Mouse (Mus musculus): Measurements from ENCODE around the gene Nasp. TPM values are rescaled to one million over a fixed set of nuclear protein-coding genes. Genes with fewer than 3 reads are reported as not detected.

Gene Nasp
- polyA plus RNA-seq, 1 experiment: 21.8 TPM

- TF ChIP-seq POLR2A (IDR thresholded peaks at IDR 0.05; ENCODE audit: borderline replicate concordance, insufficient read depth, low read length) (peak; percentile 73; the same call in 1 of the 2 replicates), CTCF (IDR thresholded peaks at IDR 0.05; ENCODE audit: borderline replicate concordance, insufficient read depth, low read depth, low read length) (no peak)
- peak within 1 kb of the TSS; percentile 99 for H3K4me3 ChIP-seq (replicated peaks; ENCODE audit: insufficient read depth, low read depth, low read length)
- under 1% methylated on average over 39 of the region's 39 CpGs for WGBS
- no peaks in the 10 kb centered on the region for H3K27me3 ChIP-seq (ENCODE audit: control insufficient read depth, insufficient read depth, low read length)
- peak; percentile 91 to 92 for DNase-seq
- peaks cover 4% of the 10 kb centered on the region; the same call in 1 of the 2 replicates for H3K4me1 ChIP-seq (ENCODE audit: control insufficient read depth, insufficient read depth, low read length)
- peak within 1 kb of the TSS; percentile 86 for H3K27ac ChIP-seq (ENCODE audit: insufficient read depth, low read length)
These were observed 23.4 kb upstream of the Nasp start, which contains the start of gene Akr1a1 for GRCm38 (mm10) chr4:116650924-116651796. Gene Akr1a1, minus strand, starts transcription at chr4:116651680.

DNA sequence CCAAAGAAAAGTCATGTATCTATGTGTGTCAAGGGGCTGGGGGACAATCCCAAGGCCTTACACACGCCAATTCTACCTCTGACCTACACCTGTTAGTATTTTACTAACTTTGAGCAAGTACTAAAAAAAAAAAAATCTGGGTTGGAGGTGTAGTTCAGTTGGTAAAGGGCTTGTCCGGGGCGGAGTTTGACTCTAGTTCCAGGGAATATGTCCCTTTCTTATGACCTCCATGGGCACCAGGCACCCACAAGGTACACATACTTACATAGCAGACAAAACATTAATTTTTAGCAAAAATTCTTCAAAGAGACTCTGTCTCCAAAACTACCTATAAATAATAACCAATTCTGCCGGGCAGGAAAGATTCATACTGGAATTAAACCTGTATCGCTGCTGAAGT is 22.6 kb upstream of the Nasp start:
- WGBS: 41% methylated on average over 5 of the region's 5 CpGs
- no peak for DNase-seq
- TF ChIP-seq POLR2A (IDR thresholded peaks at IDR 0.05; ENCODE audit: borderline replicate concordance, insufficient read depth, low read length): no peak
- no peak for TF ChIP-seq CTCF (IDR thresholded peaks at IDR 0.05; ENCODE audit: borderline replicate concordance, insufficient read depth, low read depth, low read length)
- H3K27ac ChIP-seq (ENCODE audit: insufficient read depth, low read length): no peak overlapping the region
- peaks cover 4% of the 10 kb centered on the region for H3K4me1 ChIP-seq (ENCODE audit: control insufficient read depth, insufficient read depth, low read length)
- no peaks in the 10 kb centered on the region for H3K27me3 ChIP-seq (ENCODE audit: control insufficient read depth, insufficient read depth, low read length)
- H3K4me3 ChIP-seq (replicated peaks; ENCODE audit: insufficient read depth, low read depth, low read length): peak overlapping the region; percentile 99

GRCm38 (mm10) chr4:116649411-116649810 is 21.7 kb upstream of the Nasp start:
- 95% methylated on average over 2 of the region's 2 CpGs for WGBS
- TF ChIP-seq CTCF (IDR thresholded peaks at IDR 0.05; ENCODE audit: borderline replicate concordance, insufficient read depth, low read depth, low read length): no peak
- TF ChIP-seq POLR2A (IDR thresholded peaks at IDR 0.05; ENCODE audit: borderline replicate concordance, insufficient read depth, low read length): no peak
- H3K4me3 ChIP-seq (replicated peaks; ENCODE audit: insufficient read depth, low read depth, low read length): no peak overlapping the region
- H3K27ac ChIP-seq (ENCODE audit: insufficient read depth, low read length): no peak overlapping the region
- no peak for DNase-seq
- no peaks in the 10 kb centered on the region for H3K27me3 ChIP-seq (ENCODE audit: control insufficient read depth, insufficient read depth, low read length)
- H3K4me1 ChIP-seq (ENCODE audit: control insufficient read depth, insufficient read depth, low read length): peaks cover 4% of the 10 kb centered on the region

DNA sequence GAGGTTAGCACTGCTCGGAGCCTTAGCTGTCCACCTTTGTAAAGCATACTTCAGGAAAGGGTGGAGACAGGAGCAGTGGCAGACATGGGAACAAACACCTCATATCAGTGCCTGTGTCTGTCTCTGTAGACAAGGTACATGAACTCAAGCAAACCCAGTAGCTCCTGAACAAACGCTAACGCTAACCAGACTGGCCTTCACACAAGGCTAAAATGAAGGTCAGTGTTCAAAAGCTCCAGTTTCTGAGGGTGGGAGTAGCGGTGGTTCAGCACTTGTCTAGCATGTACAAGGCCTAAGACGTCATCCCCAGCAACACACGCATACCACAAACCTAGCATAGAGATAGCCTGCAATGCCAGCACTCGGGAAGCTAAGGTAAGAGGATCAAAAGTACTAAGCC is 17.9 kb upstream of the Nasp start:
- Histone ChIP-seq H3K4me3 (replicated peaks; ENCODE audit: insufficient read depth, low read depth, low read length) (no peak overlapping the region), H3K27me3 (ENCODE audit: control insufficient read depth, insufficient read depth, low read length) (no peaks in the 10 kb centered on the region), H3K4me1 (ENCODE audit: control insufficient read depth, insufficient read depth, low read length) (peaks cover 4% of the 10 kb centered on the region), H3K27ac (ENCODE audit: insufficient read depth, low read length) (no peak overlapping the region)
- DNase-seq: no peak
- TF ChIP-seq CTCF (IDR thresholded peaks at IDR 0.05; ENCODE audit: borderline replicate concordance, insufficient read depth, low read depth, low read length) (no peak), POLR2A (IDR thresholded peaks at IDR 0.05; ENCODE audit: borderline replicate concordance, insufficient read depth, low read length) (no peak)
- WGBS: 86% methylated on average over 7 of the region's 7 CpGs

- TF ChIP-seq POLR2A (IDR thresholded peaks at IDR 0.05; ENCODE audit: borderline replicate concordance, insufficient read depth, low read length): no peak
- peak; percentile 58 for TF ChIP-seq CTCF (IDR thresholded peaks at IDR 0.05; ENCODE audit: borderline replicate concordance, insufficient read depth, low read depth, low read length)
- Histone ChIP-seq H3K27me3 (ENCODE audit: control insufficient read depth, insufficient read depth, low read length) (no peaks in the 10 kb centered on the region), H3K4me1 (ENCODE audit: control insufficient read depth, insufficient read depth, low read length) (peaks cover 4% of the 10 kb centered on the region), H3K27ac (ENCODE audit: insufficient read depth, low read length) (no peak overlapping the region), H3K4me3 (replicated peaks; ENCODE audit: insufficient read depth, low read depth, low read length) (no peak overlapping the region)
- WGBS: 27% methylated on average over 6 of the region's 6 CpGs
- DNase-seq: peak in 1 of 2 experiments; percentile 24
These were observed 16.6 kb upstream of the Nasp start for GRCm38 (mm10) chr4:116644326-116644725.

DNA sequence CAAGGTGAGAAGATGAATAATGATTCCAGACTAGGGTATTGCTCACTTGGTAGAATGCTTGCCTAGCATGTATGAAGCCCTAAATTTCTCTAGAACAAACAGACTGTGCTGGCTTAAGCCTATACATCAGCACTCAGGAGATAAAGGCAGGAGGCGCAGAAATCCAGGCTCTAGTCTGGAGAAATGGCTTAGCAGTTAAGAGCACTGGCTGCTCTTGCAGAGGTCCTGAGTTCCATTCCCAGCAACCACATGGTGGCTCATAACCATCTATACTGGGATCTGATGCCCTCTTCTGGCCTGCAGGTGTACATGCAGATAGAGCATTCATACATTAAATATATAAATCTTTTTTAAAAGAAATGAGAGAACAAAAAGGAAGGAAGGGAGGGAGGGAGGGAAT is 14.3 kb upstream of the Nasp start:
- no peak overlapping the region for H3K4me3 ChIP-seq (replicated peaks; ENCODE audit: insufficient read depth, low read depth, low read length)
- H3K27me3 ChIP-seq (ENCODE audit: control insufficient read depth, insufficient read depth, low read length): no peaks in the 10 kb centered on the region
- TF ChIP-seq CTCF (IDR thresholded peaks at IDR 0.05; ENCODE audit: borderline replicate concordance, insufficient read depth, low read depth, low read length): no peak
- TF ChIP-seq POLR2A (IDR thresholded peaks at IDR 0.05; ENCODE audit: borderline replicate concordance, insufficient read depth, low read length): no peak
- no peak overlapping the region for H3K27ac ChIP-seq (ENCODE audit: insufficient read depth, low read length)
- DNase-seq: no peak
- WGBS: 100% methylated on average over 1 of the region's 1 CpGs
- no peaks in the 10 kb centered on the region; the same call in none of the 2 replicates for H3K4me1 ChIP-seq (ENCODE audit: control insufficient read depth, insufficient read depth, low read length)

GRCm38 (mm10) chr4:116638821-116639220 is 11.1 kb upstream of the Nasp start:
- Histone ChIP-seq H3K4me1 (ENCODE audit: control insufficient read depth, insufficient read depth, low read length) (no peaks in the 10 kb centered on the region), H3K27ac (ENCODE audit: insufficient read depth, low read length) (no peak overlapping the region), H3K27me3 (ENCODE audit: control insufficient read depth, insufficient read depth, low read length) (no peaks in the 10 kb centered on the region), H3K4me3 (replicated peaks; ENCODE audit: insufficient read depth, low read depth, low read length) (no peak overlapping the region)
- TF ChIP-seq POLR2A (IDR thresholded peaks at IDR 0.05; ENCODE audit: borderline replicate concordance, insufficient read depth, low read length): no peak
- TF ChIP-seq CTCF (IDR thresholded peaks at IDR 0.05; ENCODE audit: borderline replicate concordance, insufficient read depth, low read depth, low read length): no peak
- 91% methylated on average over 6 of the region's 6 CpGs for WGBS
- no peak for DNase-seq

DNA sequence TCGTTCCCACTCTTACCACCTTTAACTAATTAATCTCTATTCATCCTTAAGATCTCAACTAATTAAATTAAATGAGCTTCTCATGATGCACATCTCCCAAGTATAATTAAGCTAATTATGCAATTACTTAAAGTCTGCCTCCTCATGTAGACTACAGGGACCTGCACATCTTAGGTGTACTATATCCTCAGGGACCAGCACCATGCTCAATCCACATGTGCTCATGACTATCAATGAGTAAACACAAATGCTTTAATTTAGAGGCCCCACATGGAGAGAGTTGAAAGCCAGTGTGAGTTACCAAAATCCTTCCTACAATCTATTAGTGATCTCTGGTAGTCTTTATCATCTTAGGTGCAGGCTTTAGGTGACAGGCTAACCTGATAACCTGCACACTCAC is 7.5 kb upstream of the Nasp start:
- DNase-seq: no peak
- Histone ChIP-seq H3K27ac (ENCODE audit: insufficient read depth, low read length) (no peak overlapping the region), H3K4me3 (replicated peaks; ENCODE audit: insufficient read depth, low read depth, low read length) (no peak overlapping the region), H3K4me1 (ENCODE audit: control insufficient read depth, insufficient read depth, low read length) (no peaks in the 10 kb centered on the region), H3K27me3 (ENCODE audit: control insufficient read depth, insufficient read depth, low read length) (no peaks in the 10 kb centered on the region)
- 85% methylated on average over 1 of the region's 1 CpGs for WGBS
- TF ChIP-seq CTCF (IDR thresholded peaks at IDR 0.05; ENCODE audit: borderline replicate concordance, insufficient read depth, low read depth, low read length) (no peak), POLR2A (IDR thresholded peaks at IDR 0.05; ENCODE audit: borderline replicate concordance, insufficient read depth, low read length) (no peak)

All from cerebellum, adult 2 months (tissue).